Mouse (Mus musculus): ENCODE results near the gene Dlg5.

DNA sequence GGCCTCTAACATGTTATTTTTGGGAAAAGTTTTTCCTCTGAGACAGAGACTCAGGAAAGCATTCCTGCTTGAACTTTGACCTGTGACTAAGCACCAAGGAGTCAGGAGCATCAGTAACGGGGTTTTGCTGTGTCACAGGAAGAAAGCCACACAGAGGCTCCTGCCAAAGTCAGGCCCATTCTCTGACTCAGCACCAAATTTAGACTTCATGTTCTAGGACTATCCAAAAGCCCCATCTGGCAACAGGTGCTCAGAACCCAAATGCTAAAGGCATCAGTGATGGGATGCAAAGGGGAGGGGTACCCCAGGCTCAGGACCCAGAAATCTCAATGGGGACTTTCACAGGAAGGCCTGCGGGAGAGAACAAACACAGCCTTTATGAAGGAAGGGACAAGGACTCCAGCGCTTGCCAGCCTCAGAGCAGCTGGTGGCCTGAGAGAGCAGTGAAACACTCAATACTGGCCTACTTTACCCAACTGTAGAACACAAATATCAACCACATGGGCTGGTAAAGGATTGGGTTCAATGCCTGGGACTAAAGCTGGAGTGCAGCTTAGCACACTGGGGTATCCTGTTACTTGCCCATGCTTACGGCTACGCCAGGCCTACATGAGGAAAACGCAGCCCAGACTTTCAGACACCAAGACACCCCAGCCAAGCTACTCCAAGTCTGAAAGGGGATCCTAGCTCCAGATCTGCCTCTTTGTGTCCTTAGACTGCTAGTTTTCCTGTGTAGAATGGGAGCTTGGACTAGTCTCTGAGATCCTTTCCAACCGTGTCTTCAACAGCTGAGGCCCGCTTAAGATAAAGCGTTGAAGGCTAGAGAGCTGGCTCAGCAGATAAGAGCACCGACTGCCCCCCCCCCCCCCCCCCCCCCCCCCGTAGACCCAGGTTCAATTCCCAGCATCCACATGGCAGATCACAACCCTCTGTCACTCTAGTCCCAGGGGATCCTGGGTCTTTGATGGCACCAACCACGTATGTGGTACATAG is 12.8 kb downstream of the Dlg5 start:
- TF ChIP-seq CTCF (IDR thresholded peaks at IDR 0.05; ENCODE audit: borderline replicate concordance, extremely low read depth, insufficient read depth, insufficient read length), result no peak
- no peak for TF ChIP-seq POLR2A (IDR thresholded peaks at IDR 0.05; ENCODE audit: borderline replicate concordance, extremely low read depth, insufficient read depth, insufficient read length, poor library complexity, severe bottlenecking)

Data from brain, embryonic 14.5 days (tissue).